Mouse (Mus musculus) heart, adult 2 months (tissue): ENCODE results near the gene Usp10.

Experiments
- CTCF ChIP-seq: fragments of 200-600 bp; IDR thresholded peaks from 2 replicates; pipeline ENCODE4 v1.8.1; 2022; ENCODE audit warnings: antibody characterized with exemption, mild to moderate bottlenecking, moderate library complexity
- EP300 ChIP-seq: fragments of 200-500 bp; IDR thresholded peaks from 2 replicates; pipeline ENCODE4 v1.6.1; 2011; ENCODE audit warnings: low read depth, low read length, control low read depth; ENCODE audit not compliant: insufficient read depth
- POLR2A ChIP-seq: fragments of 200-500 bp; IDR thresholded peaks from 2 replicates; pipeline ENCODE4 v1.6.1; 2011; ENCODE audit warnings: mild to moderate bottlenecking, low read depth, low read length, control low read depth; ENCODE audit not compliant: insufficient read depth

DNA sequence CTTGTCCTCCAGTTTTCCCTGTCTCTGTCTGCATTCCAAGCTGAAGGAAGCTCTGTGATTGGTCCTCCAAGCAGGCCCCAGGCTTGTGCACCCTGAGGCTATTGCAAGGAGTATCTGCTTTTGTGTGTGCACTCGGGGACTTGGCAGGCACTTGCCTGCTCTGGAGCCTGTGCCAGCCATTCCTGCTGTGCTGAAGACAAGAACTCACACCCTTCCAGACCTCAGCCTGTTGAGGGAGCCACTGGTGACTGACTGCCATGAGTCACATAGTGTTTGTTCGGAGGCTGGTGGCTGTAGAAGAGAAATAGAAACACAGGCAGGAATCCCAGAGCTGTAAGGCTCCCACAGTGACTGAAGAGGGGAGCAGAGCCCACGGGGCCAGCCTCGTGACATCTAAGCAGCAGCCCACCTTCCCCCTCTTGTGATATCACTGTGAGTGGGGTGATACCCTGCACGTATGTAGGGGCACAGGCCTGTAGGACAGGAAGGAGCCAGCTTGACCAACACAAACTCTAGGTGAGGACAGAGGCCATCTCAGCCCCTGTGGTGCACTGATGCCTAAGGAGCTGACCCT lies 50.5 kb downstream of the Usp10 start:
- TF ChIP-seq EP300 (no peak), CTCF (peak; percentile 19; the same call in 1 of the 2 replicates), POLR2A (no peak)
